Mouse (Mus musculus): ENCODE results near the gene Tpte. TPM values are rescaled to one million over a fixed set of nuclear protein-coding genes. Genes with fewer than 3 reads are reported as not detected.
A peak's percentile ranks its signal among the peaks of the same experiment; 100 is the strongest.

Gene Tpte
- total and polyA plus RNA-seq, 2 experiments from 2014 or later = not detected

GRCm38 (mm10) chr8:22260091-22260722 lies 23.0 kb upstream of the Tpte start:
- Histone ChIP-seq H3K4me1 (ENCODE audit: insufficient read depth, low read length) (no peaks in the 10 kb centered on the region), H3K4me3 (ENCODE audit: low read length) (no peak overlapping the region), H3K4me2 (ENCODE audit: low read depth, low read length) (no peak overlapping the region), H3K27me3 (ENCODE audit: insufficient read depth, low read length) (no peaks in the 10 kb centered on the region), H3K36me3 (ENCODE audit: insufficient read depth, low read length) (no peaks in the 10 kb centered on the region), H3K9ac (replicated peaks; ENCODE audit: low read length) (no peak overlapping the region), H3K27ac (no peak overlapping the region), H3K9me3 (ENCODE audit: low read length) (no peaks in the 10 kb centered on the region)
- 61% methylated on average over 9 of the region's 9 CpGs for WGBS
- TF ChIP-seq CTCF (IDR thresholded peaks at IDR 0.05; ENCODE audit: low read depth) = no peak
- no peak for ATAC-seq
- DNase-seq (ENCODE audit: low spot score) = no peak

- Histone ChIP-seq H3K9ac (replicated peaks; ENCODE audit: low read length) (no peak overlapping the region), H3K27me3 (ENCODE audit: insufficient read depth, low read length) (no peaks in the 10 kb centered on the region), H3K4me2 (ENCODE audit: low read depth, low read length) (no peak overlapping the region), H3K4me1 (ENCODE audit: insufficient read depth, low read length) (no peaks in the 10 kb centered on the region), H3K36me3 (ENCODE audit: insufficient read depth, low read length) (no peaks in the 10 kb centered on the region), H3K27ac (no peak overlapping the region), H3K4me3 (ENCODE audit: low read length) (no peak overlapping the region), H3K9me3 (ENCODE audit: low read length) (no peaks in the 10 kb centered on the region)
- ATAC-seq (no peak), DNase-seq (ENCODE audit: low spot score) (no peak)
- WGBS = 85% methylated on average over 3 of the region's 3 CpGs
- no peak for TF ChIP-seq CTCF (IDR thresholded peaks at IDR 0.05; ENCODE audit: low read depth)
Measured at GRCm38 (mm10) chr8:22262267-22262666, 21.0 kb upstream of the Tpte start.

- no peaks in the 10 kb centered on the region for H3K4me1 ChIP-seq (ENCODE audit: insufficient read depth, low read length)
- H3K9me3 ChIP-seq (ENCODE audit: low read length) = no peaks in the 10 kb centered on the region
- 83% methylated on average over 6 of the region's 6 CpGs for WGBS
- DNase-seq (ENCODE audit: low spot score) (no peak), ATAC-seq (no peak)
- no peaks in the 10 kb centered on the region for H3K36me3 ChIP-seq (ENCODE audit: insufficient read depth, low read length)
- no peak for TF ChIP-seq CTCF (IDR thresholded peaks at IDR 0.05; ENCODE audit: low read depth)
- no peak overlapping the region for H3K9ac ChIP-seq (replicated peaks; ENCODE audit: low read length)
- no peak overlapping the region for H3K4me3 ChIP-seq (ENCODE audit: low read length)
- no peaks in the 10 kb centered on the region for H3K27me3 ChIP-seq (ENCODE audit: insufficient read depth, low read length)
- no peak overlapping the region for H3K4me2 ChIP-seq (ENCODE audit: low read depth, low read length)
- H3K27ac ChIP-seq = no peak overlapping the region
Measured at GRCm38 (mm10) chr8:22264292-22264691, 18.9 kb upstream of the Tpte start.

- no peaks in the 10 kb centered on the region for H3K4me1 ChIP-seq (ENCODE audit: insufficient read depth, low read length)
- no peaks in the 10 kb centered on the region for H3K9me3 ChIP-seq (ENCODE audit: low read length)
- no peak overlapping the region for H3K4me3 ChIP-seq (ENCODE audit: low read length)
- no peak overlapping the region for H3K27ac ChIP-seq
- no peak for TF ChIP-seq CTCF (IDR thresholded peaks at IDR 0.05; ENCODE audit: low read depth)
- H3K4me2 ChIP-seq (ENCODE audit: low read depth, low read length) = no peak overlapping the region
- H3K36me3 ChIP-seq (ENCODE audit: insufficient read depth, low read length) = no peaks in the 10 kb centered on the region
- ATAC-seq = no peak
- no peaks in the 10 kb centered on the region for H3K27me3 ChIP-seq (ENCODE audit: insufficient read depth, low read length)
- H3K9ac ChIP-seq (replicated peaks; ENCODE audit: low read length) = no peak overlapping the region
- 70% methylated on average over 6 of the region's 6 CpGs for WGBS
- DNase-seq (ENCODE audit: low spot score) = peak; percentile 13
Measured at GRCm38 (mm10) chr8:22264787-22265186, 18.5 kb upstream of the Tpte start.

- H3K9me3 ChIP-seq (ENCODE audit: low read length) = no peaks in the 10 kb centered on the region
- H3K4me3 ChIP-seq (ENCODE audit: low read length) = no peak overlapping the region
- no peak overlapping the region for H3K9ac ChIP-seq (replicated peaks; ENCODE audit: low read length)
- 75% methylated on average over 1 of the region's 1 CpGs for WGBS
- H3K27ac ChIP-seq = no peak overlapping the region
- TF ChIP-seq CTCF (IDR thresholded peaks at IDR 0.05; ENCODE audit: low read depth) = no peak
- no peak for DNase-seq (ENCODE audit: low spot score)
- no peaks in the 10 kb centered on the region for H3K4me1 ChIP-seq (ENCODE audit: insufficient read depth, low read length)
- H3K4me2 ChIP-seq (ENCODE audit: low read depth, low read length) = no peak overlapping the region
- H3K27me3 ChIP-seq (ENCODE audit: insufficient read depth, low read length) = no peaks in the 10 kb centered on the region
- no peak for ATAC-seq
- no peaks in the 10 kb centered on the region for H3K36me3 ChIP-seq (ENCODE audit: insufficient read depth, low read length)
Measured at GRCm38 (mm10) chr8:22265194-22265593, 18.0 kb upstream of the Tpte start.

GRCm38 (mm10) chr8:22266809-22267208 lies 16.4 kb upstream of the Tpte start:
- Histone ChIP-seq H3K9ac (replicated peaks; ENCODE audit: low read length) (no peak overlapping the region), H3K27ac (no peak overlapping the region), H3K4me1 (ENCODE audit: insufficient read depth, low read length) (no peaks in the 10 kb centered on the region), H3K27me3 (ENCODE audit: insufficient read depth, low read length) (no peaks in the 10 kb centered on the region), H3K9me3 (ENCODE audit: low read length) (no peaks in the 10 kb centered on the region), H3K4me2 (ENCODE audit: low read depth, low read length) (no peak overlapping the region), H3K4me3 (ENCODE audit: low read length) (no peak overlapping the region), H3K36me3 (ENCODE audit: insufficient read depth, low read length) (no peaks in the 10 kb centered on the region)
- DNase-seq (ENCODE audit: low spot score) = no peak
- no peak for TF ChIP-seq CTCF (IDR thresholded peaks at IDR 0.05; ENCODE audit: low read depth)
- no peak for ATAC-seq
- WGBS = 94% methylated on average over 3 of the region's 3 CpGs

GRCm38 (mm10) chr8:22273142-22273541 lies 10.1 kb upstream of the Tpte start:
- TF ChIP-seq CTCF (IDR thresholded peaks at IDR 0.05; ENCODE audit: low read depth) = no peak
- DNase-seq (ENCODE audit: low spot score) (no peak), ATAC-seq (no peak)
- Histone ChIP-seq H3K4me3 (ENCODE audit: low read length) (no peak overlapping the region), H3K4me1 (ENCODE audit: insufficient read depth, low read length) (no peaks in the 10 kb centered on the region), H3K27me3 (ENCODE audit: insufficient read depth, low read length) (no peaks in the 10 kb centered on the region), H3K9ac (replicated peaks; ENCODE audit: low read length) (no peak overlapping the region), H3K4me2 (ENCODE audit: low read depth, low read length) (no peak overlapping the region), H3K27ac (no peak overlapping the region), H3K9me3 (ENCODE audit: low read length) (no peaks in the 10 kb centered on the region), H3K36me3 (ENCODE audit: insufficient read depth, low read length) (no peaks in the 10 kb centered on the region)
- 88% methylated on average over 3 of the region's 3 CpGs for WGBS
